Mouse (Mus musculus) erythroblast, embryonic 14.5 days (primary cell): Measurements from ENCODE around the gene Prg3. TPM values are rescaled to one million over a fixed set of nuclear protein-coding genes. Genes with fewer than 3 reads are reported as not detected.

Source experiments
- H3K27me3 ChIP-seq: 2 replicates; pipeline ENCODE4 v1.6.1; 2012; ENCODE audit warnings: inconsistent platforms; ENCODE audit not compliant: control insufficient read depth
- H3K36me3 ChIP-seq: 2 replicates; pipeline ENCODE4 v1.6.1; 2012; ENCODE audit warnings: mild to moderate bottlenecking, inconsistent platforms; ENCODE audit not compliant: control insufficient read depth
- H3K4me1 ChIP-seq: 2 replicates; pipeline ENCODE4 v1.6.1; 2012; ENCODE audit warnings: inconsistent platforms; ENCODE audit not compliant: control insufficient read depth
- H3K4me3 ChIP-seq: replicated peaks from 2 replicates; pipeline ENCODE3; 2012; ENCODE audit warnings: moderate library complexity, mild to moderate bottlenecking, inconsistent platforms
- H3K9me3 ChIP-seq: 2 replicates; pipeline ENCODE4 v1.6.1; 2012; ENCODE audit warnings: low read length, inconsistent platforms, mixed read lengths; ENCODE audit not compliant: control insufficient read depth
- GATA1 ChIP-seq: IDR thresholded peaks from 2 replicates; pipeline ENCODE4 v1.6.1; 2012; ENCODE audit warnings: low read length, inconsistent platforms, mixed read lengths
- TAL1 ChIP-seq: IDR thresholded peaks from 3 replicates; pipeline ENCODE4 v1.6.1; 2012; ENCODE audit warnings: low read length, inconsistent platforms, mixed read lengths
- polyA plus RNA-seq: library from polyadenylated mRNA; stranded (reverse); fragments of >175 nt; gene quantifications from 2 replicates; pipeline ENCODE4 v1.2.3, GENCODE M21; 2012

The Prg3 gene
- polyA plus RNA-seq, 1 experiment, result 0.04 TPM

DNA sequence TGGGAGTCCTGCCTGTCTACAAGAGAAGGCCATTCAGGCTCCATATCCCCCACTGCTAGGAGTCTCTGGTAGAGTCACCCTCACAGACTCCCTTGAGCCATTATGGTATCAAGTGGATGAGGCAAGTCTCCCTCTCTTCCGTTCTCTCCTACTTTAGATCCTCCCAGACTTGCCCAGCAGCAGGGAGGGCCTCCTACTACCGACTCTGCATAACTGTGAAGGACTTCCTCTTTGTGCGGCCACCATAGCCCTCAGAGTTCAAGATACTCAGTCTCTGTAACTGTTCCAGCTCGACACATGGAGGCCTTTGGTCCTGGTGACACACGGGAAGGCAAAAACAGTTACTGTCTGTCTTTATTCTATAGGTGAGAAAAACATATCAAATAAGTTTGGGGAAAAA, 39.3 kb downstream of the Prg3 start:
- no peaks in the 10 kb centered on the region for H3K9me3 ChIP-seq
- H3K27me3 ChIP-seq, result peaks cover 54% of the 10 kb centered on the region
- H3K4me1 ChIP-seq, result peaks cover 7% of the 10 kb centered on the region
- no peaks in the 10 kb centered on the region for H3K36me3 ChIP-seq
- TF ChIP-seq GATA1 (no peak), TAL1 (no peak)
- H3K4me3 ChIP-seq, result no peak overlapping the region

DNA sequence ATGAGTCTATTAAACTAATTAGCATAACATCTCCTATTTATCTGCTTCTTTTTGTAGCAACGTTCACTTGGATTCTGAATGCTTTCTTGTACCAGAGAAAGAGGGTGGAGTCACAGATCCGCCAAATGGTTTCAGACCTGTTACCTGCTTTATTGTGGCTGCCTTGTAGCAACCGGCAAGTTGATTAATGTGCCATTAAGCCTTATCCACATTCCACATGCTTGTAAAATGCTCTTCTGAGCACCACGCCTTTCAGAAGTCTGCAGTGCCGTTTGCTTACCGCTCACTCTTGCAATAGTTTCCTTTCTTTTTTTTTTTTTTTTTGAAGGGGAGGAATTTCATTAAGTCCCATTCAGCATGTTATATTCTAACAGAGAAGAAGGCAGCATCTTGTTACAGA, 41.9 kb downstream of the Prg3 start:
- Histone ChIP-seq H3K4me1 (peaks cover 3% of the 10 kb centered on the region), H3K9me3 (no peaks in the 10 kb centered on the region), H3K4me3 (no peak overlapping the region), H3K27me3 (peaks cover 62% of the 10 kb centered on the region), H3K36me3 (no peaks in the 10 kb centered on the region)
- no peak for TF ChIP-seq TAL1
- TF ChIP-seq GATA1, result no peak

DNA sequence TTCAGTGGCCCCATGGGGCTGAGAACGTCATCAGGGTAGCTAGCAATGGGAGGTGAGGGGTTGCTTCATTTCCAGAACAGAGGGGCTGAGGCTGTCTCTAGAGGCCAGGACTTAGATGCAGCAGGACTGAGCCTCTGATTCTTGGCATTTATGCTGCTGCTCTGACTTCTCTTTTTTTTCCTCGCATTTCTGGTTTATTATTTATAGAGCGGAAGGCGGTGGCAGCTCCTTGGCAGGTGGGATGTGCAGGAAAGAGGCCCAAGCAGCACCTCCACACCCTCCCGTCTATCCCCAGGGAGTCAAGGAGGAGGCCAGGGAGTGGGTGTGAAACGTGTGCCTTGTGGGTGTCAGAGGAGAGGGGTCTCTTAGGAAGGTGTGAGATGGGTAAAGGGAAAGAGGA, 43.0 kb downstream of the Prg3 start:
- H3K27me3 ChIP-seq, result peaks cover 73% of the 10 kb centered on the region
- no peaks in the 10 kb centered on the region for H3K9me3 ChIP-seq
- H3K4me3 ChIP-seq, result no peak overlapping the region
- TF ChIP-seq GATA1 (no peak), TAL1 (no peak)
- H3K4me1 ChIP-seq, result peaks cover 3% of the 10 kb centered on the region
- H3K36me3 ChIP-seq, result no peaks in the 10 kb centered on the region

DNA sequence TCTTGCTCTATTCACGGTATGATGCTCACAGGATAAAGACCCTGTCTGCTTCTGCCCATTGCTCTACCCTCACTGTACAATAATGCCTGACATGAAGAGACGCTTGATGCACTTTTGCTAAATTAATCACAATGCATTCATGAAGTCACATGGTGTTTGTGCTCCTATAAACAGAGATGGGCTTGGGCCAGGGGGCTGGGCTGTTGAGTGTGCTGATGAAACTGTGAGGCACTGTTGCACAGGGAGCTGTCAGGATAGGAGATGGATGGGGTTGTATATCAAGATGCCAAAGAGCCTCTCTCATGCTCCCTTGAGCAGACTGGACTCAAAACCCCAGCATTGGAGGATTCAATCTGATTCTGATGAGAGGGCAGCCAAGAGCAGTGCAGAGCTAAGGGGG, 45.1 kb downstream of the Prg3 start:
- TF ChIP-seq TAL1 (no peak), GATA1 (no peak)
- Histone ChIP-seq H3K36me3 (peaks cover 6% of the 10 kb centered on the region), H3K4me3 (no peak overlapping the region), H3K4me1 (peaks cover 19% of the 10 kb centered on the region), H3K27me3 (peaks cover 70% of the 10 kb centered on the region), H3K9me3 (no peaks in the 10 kb centered on the region)

DNA sequence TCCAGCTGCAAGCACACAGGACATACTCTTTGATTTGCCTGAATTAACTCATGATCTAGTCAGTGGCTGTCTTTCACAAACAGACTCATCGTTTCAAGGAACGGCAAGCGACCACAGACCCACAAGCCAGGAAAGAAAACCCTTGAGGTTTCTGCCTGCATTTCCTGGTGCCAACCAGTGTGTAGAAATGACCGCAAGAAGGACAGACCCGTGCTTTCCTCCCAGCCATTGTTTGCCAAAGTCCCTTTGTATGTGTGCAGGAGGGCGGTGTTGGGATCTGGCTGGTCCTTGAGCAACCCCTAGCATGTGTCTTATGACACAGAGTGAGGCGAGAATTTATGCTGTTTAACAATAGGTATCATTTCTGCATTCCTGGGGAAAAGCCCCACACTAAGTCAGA, 46.2 kb downstream of the Prg3 start:
- H3K9me3 ChIP-seq, result no peaks in the 10 kb centered on the region
- peaks cover 70% of the 10 kb centered on the region for H3K27me3 ChIP-seq
- peaks cover 16% of the 10 kb centered on the region for H3K36me3 ChIP-seq
- H3K4me1 ChIP-seq, result peaks cover 26% of the 10 kb centered on the region
- H3K4me3 ChIP-seq, result no peak overlapping the region
- no peak for TF ChIP-seq GATA1
- no peak for TF ChIP-seq TAL1

DNA sequence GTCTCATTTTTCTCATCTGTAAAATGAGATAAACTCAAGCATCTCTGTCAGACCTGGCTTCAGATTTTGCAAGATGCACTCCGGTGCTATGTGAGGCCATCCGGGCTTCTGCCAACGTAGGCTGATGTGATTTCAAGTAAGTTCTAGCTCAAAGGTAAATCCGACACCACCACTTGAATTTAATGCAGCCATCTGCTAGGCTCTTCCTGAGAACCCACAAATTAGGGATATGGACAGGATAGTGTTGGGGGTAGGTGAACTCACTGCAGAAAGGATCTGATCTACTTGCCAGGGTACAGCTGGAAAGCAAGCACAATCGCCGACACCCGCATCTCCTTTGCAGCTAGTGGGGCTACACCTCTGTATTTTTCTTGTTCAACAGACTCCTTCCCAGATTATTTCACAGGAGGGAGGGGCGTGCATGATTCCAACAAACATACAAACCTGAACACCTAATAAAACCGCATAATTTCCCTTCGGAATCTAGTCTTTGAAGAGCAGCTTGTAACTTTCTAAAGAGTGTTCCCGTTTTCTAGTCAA, 48.6 kb downstream of the Prg3 start:
- peaks cover 40% of the 10 kb centered on the region for H3K4me1 ChIP-seq
- peaks cover 40% of the 10 kb centered on the region for H3K36me3 ChIP-seq

DNA sequence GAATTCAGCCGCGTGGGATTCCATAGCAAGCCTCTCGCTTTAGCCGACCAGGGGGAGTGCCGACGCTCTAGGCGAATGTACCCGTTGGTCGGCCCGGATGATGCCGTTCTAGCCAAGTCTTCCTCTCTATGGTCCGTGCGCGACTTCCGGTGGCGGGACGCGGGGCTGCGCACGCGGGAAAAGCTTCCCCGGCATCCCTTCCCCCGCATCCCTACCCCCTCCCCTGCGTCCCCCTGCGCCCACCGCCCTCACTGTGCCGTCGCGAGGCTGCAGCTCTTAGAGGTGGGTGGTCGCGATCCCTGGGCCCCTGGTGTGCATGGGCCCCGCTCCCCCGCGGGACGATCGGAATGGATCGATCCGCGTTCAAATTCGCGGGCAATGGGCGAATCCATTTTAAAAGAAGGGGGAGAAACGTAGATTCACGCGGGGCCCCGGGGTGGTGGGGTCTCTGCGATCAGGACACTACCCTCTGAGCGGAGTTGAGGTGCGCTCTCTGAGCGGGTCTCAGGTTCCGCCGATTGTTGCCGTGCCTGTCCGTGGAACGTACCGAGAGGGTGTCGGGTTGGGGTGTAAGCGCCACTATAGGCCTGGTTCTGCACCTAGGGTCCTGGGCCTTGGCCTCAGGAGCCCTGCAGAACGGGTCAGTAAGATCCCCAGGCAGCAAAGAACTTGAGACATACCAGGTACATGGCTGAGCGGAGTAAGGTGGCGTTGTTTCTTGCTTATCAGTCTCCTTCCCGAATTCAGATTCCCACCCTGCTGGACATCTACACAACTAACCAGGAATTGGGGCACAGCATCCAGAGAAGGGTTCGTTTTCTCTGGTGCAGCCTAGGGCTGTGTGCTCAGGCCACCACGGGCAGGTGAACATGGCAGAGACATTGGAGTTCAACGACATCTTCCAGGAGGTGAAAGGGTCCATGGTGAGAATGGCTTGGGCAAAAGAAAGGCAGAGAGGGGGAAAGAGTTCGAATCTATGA, 49.3 kb downstream of the Prg3 start, which contains the start of the genes Ssrp1 and P2rx3:
Gene Ssrp1 (plus strand): TSS at position 188 of the 980 bp plus-strand sequence.
Gene P2rx3 (minus strand): TSS at position 416 of the 980 bp plus-strand sequence.
- Histone ChIP-seq H3K4me3 (peak within 1 kb of the TSS; percentile 84), H3K27me3 (peaks cover 43% of the 10 kb centered on the region), H3K4me1 (peaks cover 40% of the 10 kb centered on the region), H3K36me3 (peaks cover 47% of the 10 kb centered on the region), H3K9me3 (no peaks in the 10 kb centered on the region)
- no peak for TF ChIP-seq TAL1
- no peak for TF ChIP-seq GATA1

More for the DNA sequence above, 48.6 kb downstream of the Prg3 start:
- Histone ChIP-seq H3K4me3 (peak overlapping the region; percentile 84), H3K9me3 (no peaks in the 10 kb centered on the region), H3K27me3 (peaks cover 51% of the 10 kb centered on the region)
- TF ChIP-seq GATA1 (no peak), TAL1 (no peak)

DNA sequence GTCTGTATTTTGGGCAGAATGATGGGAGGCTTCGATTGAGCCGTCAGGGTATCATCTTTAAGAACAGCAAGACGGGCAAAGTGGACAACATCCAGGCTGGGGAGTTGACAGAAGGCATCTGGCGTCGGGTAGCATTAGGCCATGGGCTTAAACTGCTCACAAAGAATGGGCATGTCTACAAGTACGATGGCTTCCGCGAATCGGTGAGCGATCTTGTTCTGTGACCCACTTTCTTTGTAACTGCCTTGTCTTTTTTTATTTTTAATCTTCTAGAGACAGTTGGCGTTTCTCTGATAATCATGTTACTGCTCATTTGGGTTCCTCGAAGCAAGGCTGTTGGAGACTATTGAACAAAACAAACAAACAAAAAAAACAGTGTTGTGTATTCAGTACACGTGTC, 50.3 kb downstream of the Prg3 start:
- H3K36me3 ChIP-seq, result peaks cover 57% of the 10 kb centered on the region
- peaks cover 42% of the 10 kb centered on the region for H3K4me1 ChIP-seq
- TF ChIP-seq TAL1 (no peak), GATA1 (no peak)
- peak overlapping the region; percentile 84 for H3K4me3 ChIP-seq
- H3K9me3 ChIP-seq, result no peaks in the 10 kb centered on the region
- peaks cover 33% of the 10 kb centered on the region for H3K27me3 ChIP-seq

Other genes with a start within 250 kb of the Prg3 start
- gene Gm19426, start 244.6 kb upstream of the Prg3 start, polyA plus RNA-seq, result 0.10 and 0.76 TPM in 2 replicates
- not detected in 2 replicates for gene Serping1, start 212.8 kb upstream of the Prg3 start, polyA plus RNA-seq
- 9.9 and 22.9 TPM in 2 replicates for gene Ube2l6, start 189.4 kb upstream of the Prg3 start, polyA plus RNA-seq
- 0.08 and 0.09 TPM in 2 replicates for gene Smtnl1, start 165.6 kb upstream of the Prg3 start, polyA plus RNA-seq
- 0.90 and 0.99 TPM in 2 replicates for gene Timm10, start 161.2 kb upstream of the Prg3 start, polyA plus RNA-seq
- 20.3 and 29.2 TPM in 2 replicates for gene Slc43a1, start 149.4 kb upstream of the Prg3 start, polyA plus RNA-seq
- not detected in 2 replicates for gene Rtn4rl2, start 101.5 kb upstream of the Prg3 start, polyA plus RNA-seq
- gene Slc43a3, start 51.6 kb upstream of the Prg3 start, polyA plus RNA-seq, result 7.1 and 8.4 TPM in 2 replicates
- gene Prg2, start 7.8 kb upstream of the Prg3 start, polyA plus RNA-seq, result 0.11 TPM in 1 of 2 replicates, not detected in the other
- 10.0 and 10.9 TPM in 2 replicates for gene Ssrp1, start 49.0 kb downstream of the Prg3 start, polyA plus RNA-seq
- gene P2rx3, start 49.2 kb downstream of the Prg3 start, polyA plus RNA-seq, result not detected in 2 replicates
- gene Tnks1bp1, start 59.8 kb downstream of the Prg3 start, polyA plus RNA-seq, result 0.11 and 0.17 TPM in 2 replicates
- gene Aplnr, start 148.0 kb downstream of the Prg3 start, polyA plus RNA-seq, result not detected in 2 replicates
- gene Lrrc55, start 209.0 kb downstream of the Prg3 start, polyA plus RNA-seq, result 0.02 TPM in 1 of 2 replicates, not detected in the other